12 mouse cellular contexts compared by ENCODE assay signal in the genomic region with DNA sequence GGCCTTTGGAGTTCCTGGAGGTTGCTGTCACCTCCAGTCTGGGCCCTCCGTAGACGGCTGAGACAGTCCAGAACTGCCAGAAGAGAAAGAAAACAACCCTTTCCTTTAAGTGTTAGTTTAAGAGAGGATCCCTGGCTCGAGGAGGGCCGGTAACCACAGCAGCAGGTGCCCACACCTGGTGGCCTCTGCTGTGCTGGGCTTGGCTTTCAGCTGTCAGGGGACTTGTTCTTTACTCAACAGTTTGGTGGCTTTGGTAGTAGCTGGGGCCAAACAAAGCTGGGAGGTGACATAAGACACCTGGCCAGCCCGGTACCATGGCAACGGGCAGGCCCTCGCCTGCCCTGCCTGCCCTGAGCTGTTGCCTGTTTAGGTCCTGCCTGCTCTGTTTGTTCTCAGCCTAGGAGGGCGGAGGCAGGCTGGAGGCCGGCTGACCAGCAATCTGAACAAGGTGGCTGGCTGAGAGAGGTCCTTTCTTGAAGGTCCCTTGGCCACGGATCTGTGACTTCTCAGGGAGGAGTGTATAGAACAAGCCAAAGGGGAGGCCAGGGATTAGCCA.
DNase-seq lines count a peak whose midpoint lies in the region; ATAC-seq and TF ChIP-seq lines count a peak whose summit lies in the region.
"Had no signal": no experiment of that assay in that cellular context is flagged by ENCODE, and none has a peak within 500 bp of the region (broad histone marks: within the 10 kb centered on the region; RNA-seq: fewer than 3 reads in every experiment).

No protein-coding gene starts in this region.

- H3K27me3 ChIP-seq in kidney, embryonic 14.5 days (ENCODE audit: control insufficient read depth, insufficient read depth, low read length) = peaks cover 23% of the 10 kb centered on the region
- H3K27me3 ChIP-seq in liver, postnatal 0 days (ENCODE audit: insufficient read depth, low read length) = peaks cover 18% of the 10 kb centered on the region
- H3K27me3 ChIP-seq: CH12.LX had no signal

- H3K27ac ChIP-seq in kidney, embryonic 14.5 days (ENCODE audit: low read depth, low read length) = no peak overlapping the region; the same call in 1 of the 2 replicates
- no peak overlapping the region for H3K27ac ChIP-seq in liver, postnatal 0 days (ENCODE audit: low read depth)

- H3K9ac ChIP-seq in kidney, embryonic 14.5 days (ENCODE audit: low read depth, low read length) = no peak overlapping the region
- no peak overlapping the region for H3K9ac ChIP-seq in liver, postnatal 0 days (replicated peaks)

- H3K9me3 ChIP-seq in kidney, embryonic 14.5 days (ENCODE audit: control insufficient read depth, low read length) = no peaks in the 10 kb centered on the region
- no peaks in the 10 kb centered on the region for H3K9me3 ChIP-seq in liver, postnatal 0 days (ENCODE audit: low read length)

- no peaks in the 10 kb centered on the region for H3K36me3 ChIP-seq in kidney, embryonic 14.5 days (ENCODE audit: control insufficient read depth, insufficient read depth, low read length)
- no peaks in the 10 kb centered on the region for H3K36me3 ChIP-seq in liver, postnatal 0 days (replicated peaks; ENCODE audit: insufficient read depth, low read length)

- ATAC-seq in kidney, embryonic 14.5 days (ENCODE audit: low FRiP score, low TSS enrichment) = peak; percentile 68
- peak; percentile 89 for ATAC-seq in liver, postnatal 0 days
- ATAC-seq: midbrain, embryonic 16.5 days had no signal

- no peak overlapping the region for H3K4me2 ChIP-seq in kidney, embryonic 14.5 days (replicated peaks; ENCODE audit: low read depth, low read length)
- H3K4me2 ChIP-seq in liver, postnatal 0 days (ENCODE audit: low read depth, low read length) = no peak overlapping the region

- 19% methylated on average over 10 of the region's 10 CpGs for WGBS in kidney, embryonic 14.5 days
- WGBS in liver, postnatal 0 days (ENCODE audit: insufficient replicate concordance) = 61% methylated on average over 10 of the region's 10 CpGs

- no peak for TF ChIP-seq CTCF in liver, postnatal 0 days (IDR thresholded peaks at IDR 0.05; ENCODE audit: low read depth)

- TF ChIP-seq EP300 in liver, postnatal 0 days (IDR thresholded peaks at IDR 0.05; ENCODE audit: low read depth) = no peak

- DNase-seq in lung, adult 18-20 months = peak; percentile 80 to 88
- no peak for DNase-seq in lung, postnatal 14 days
- peak; percentile 70 for DNase-seq in liver, postnatal 0 days
- peak; percentile 77 to 78 for DNase-seq in urinary bladder, postnatal 36 days (ENCODE audit: low spot score in 2 of 2)
- no peak for DNase-seq in right cerebral cortex, adult 18-20 months
- no peak for DNase-seq in right cerebral cortex, postnatal 10 days (ENCODE audit: low spot score in 2 of 2)
- DNase-seq in frontal cortex, adult 2 months (ENCODE audit: extremely low spot score in 1 of 2, low spot score in 1 of 2) = no peak
- DNase-seq: cerebellum, adult 11-12 months; heart, postnatal 14 days had no signal

- H3K4me1 ChIP-seq in kidney, embryonic 14.5 days (ENCODE audit: control insufficient read depth, insufficient read depth, low read length) = peaks cover 46% of the 10 kb centered on the region
- peaks cover 5% of the 10 kb centered on the region; the same call in 1 of the 2 replicates for H3K4me1 ChIP-seq in liver, postnatal 0 days (ENCODE audit: insufficient read depth)

- H3K4me3 ChIP-seq in kidney, embryonic 14.5 days (ENCODE audit: low read length) = no peak overlapping the region
- H3K4me3 ChIP-seq in liver, postnatal 0 days (ENCODE audit: low read depth, low read length) = no peak overlapping the region

Comparison
In these comparisons a context has a peak if more than half of its experiments do, and no peak if none do; other contexts are left out.
1. DNase-seq: peak in lung, adult 18-20 months (2 of 2), liver, postnatal 0 days (single experiment) and urinary bladder, postnatal 36 days (2 of 2); none in lung, postnatal 14 days (single experiment), right cerebral cortex, adult 18-20 months (single experiment), right cerebral cortex, postnatal 10 days (0 of 2) and frontal cortex, adult 2 months (0 of 2).